Mouse (Mus musculus): Measurements from ENCODE around the gene Nudt2.

Nudt2 gene

GRCm38 (mm10) chr4:41494378-41494777, 29.4 kb downstream of the Nudt2 start:
- DNase-seq (ENCODE audit: low spot score), result peak; percentile 88

GRCm38 (mm10) chr4:41495076-41495475, 30.1 kb downstream of the Nudt2 start:
- DNase-seq (ENCODE audit: low spot score), result no peak

- no peak for DNase-seq (ENCODE audit: low spot score)
Measured at GRCm38 (mm10) chr4:41495850-41496249, 30.9 kb downstream of the Nudt2 start.

- no peak for DNase-seq (ENCODE audit: low spot score)
Measured at GRCm38 (mm10) chr4:41497046-41497445, 32.1 kb downstream of the Nudt2 start.

GRCm38 (mm10) chr4:41497579-41497978, 32.6 kb downstream of the Nudt2 start:
- no peak for DNase-seq (ENCODE audit: low spot score)

GRCm38 (mm10) chr4:41497995-41498845, 33.3 kb downstream of the Nudt2 start:
- DNase-seq (ENCODE audit: low spot score), result no peak

GRCm38 (mm10) chr4:41498921-41499391, 34.0 kb downstream of the Nudt2 start:
- no peak for DNase-seq (ENCODE audit: low spot score)

GRCm38 (mm10) chr4:41499619-41500018, 34.7 kb downstream of the Nudt2 start:
- no peak for DNase-seq (ENCODE audit: low spot score)

- no peak for DNase-seq (ENCODE audit: low spot score)
Measured at GRCm38 (mm10) chr4:41500787-41501186, 35.8 kb downstream of the Nudt2 start.

GRCm38 (mm10) chr4:41502171-41502940, 37.4 kb downstream of the Nudt2 start:
- DNase-seq (ENCODE audit: low spot score), result no peak

- DNase-seq (ENCODE audit: low spot score), result peak; percentile 99
Measured at GRCm38 (mm10) chr4:41502986-41503412, 38.0 kb downstream of the Nudt2 start, which contains the start of gene AI464131. Gene AI464131, minus strand, starts transcription at chr4:41503076.

GRCm38 (mm10) chr4:41504325-41504724, 39.4 kb downstream of the Nudt2 start:
- DNase-seq (ENCODE audit: low spot score), result no peak

GRCm38 (mm10) chr4:41505131-41505551, 40.2 kb downstream of the Nudt2 start:
- peak; percentile 64 for DNase-seq (ENCODE audit: low spot score)

GRCm38 (mm10) chr4:41506156-41506555, 41.2 kb downstream of the Nudt2 start:
- peak; percentile 70 for DNase-seq (ENCODE audit: low spot score)

- DNase-seq (ENCODE audit: low spot score), result peak; percentile 86
Measured at GRCm38 (mm10) chr4:41506906-41507305, 42.0 kb downstream of the Nudt2 start.

GRCm38 (mm10) chr4:41507326-41507924, 42.5 kb downstream of the Nudt2 start:
- no peak for DNase-seq (ENCODE audit: low spot score)

- DNase-seq (ENCODE audit: low spot score), result no peak
Measured at GRCm38 (mm10) chr4:41507998-41508397, 43.0 kb downstream of the Nudt2 start.

GRCm38 (mm10) chr4:41513309-41513708, 48.4 kb downstream of the Nudt2 start:
- DNase-seq (ENCODE audit: low spot score), result no peak

GRCm38 (mm10) chr4:41513714-41514113, 48.8 kb downstream of the Nudt2 start:
- DNase-seq (ENCODE audit: low spot score), result no peak

GRCm38 (mm10) chr4:41517233-41517632, 52.3 kb downstream of the Nudt2 start, which contains the start of gene 1110017D15Rik:
Gene 1110017D15Rik, minus strand, starts transcription at chr4:41517333.
- no peak for DNase-seq (ENCODE audit: low spot score)

GRCm38 (mm10) chr4:41518349-41518748, 53.4 kb downstream of the Nudt2 start:
- DNase-seq (ENCODE audit: low spot score), result no peak

- DNase-seq (ENCODE audit: low spot score), result no peak
Measured at GRCm38 (mm10) chr4:41519195-41519594, 54.2 kb downstream of the Nudt2 start.

Data from yolk sac, embryonic 10.5 days (tissue).